Mouse (Mus musculus): Measurements from ENCODE around the gene Chchd2. TPM values are rescaled to one million over a fixed set of nuclear protein-coding genes. Genes with fewer than 3 reads are reported as not detected.
A peak's percentile ranks its signal among the peaks of the same experiment; 100 is the strongest.
"Not testable (repeated sequence)": the region's sequence is repeated elsewhere in the genome, so short reads cannot be mapped to it uniquely, and the experiment has no call there.

Chchd2 gene
- polyA plus RNA-seq, 1 experiment from 2014 or later: 871 TPM

DNA sequence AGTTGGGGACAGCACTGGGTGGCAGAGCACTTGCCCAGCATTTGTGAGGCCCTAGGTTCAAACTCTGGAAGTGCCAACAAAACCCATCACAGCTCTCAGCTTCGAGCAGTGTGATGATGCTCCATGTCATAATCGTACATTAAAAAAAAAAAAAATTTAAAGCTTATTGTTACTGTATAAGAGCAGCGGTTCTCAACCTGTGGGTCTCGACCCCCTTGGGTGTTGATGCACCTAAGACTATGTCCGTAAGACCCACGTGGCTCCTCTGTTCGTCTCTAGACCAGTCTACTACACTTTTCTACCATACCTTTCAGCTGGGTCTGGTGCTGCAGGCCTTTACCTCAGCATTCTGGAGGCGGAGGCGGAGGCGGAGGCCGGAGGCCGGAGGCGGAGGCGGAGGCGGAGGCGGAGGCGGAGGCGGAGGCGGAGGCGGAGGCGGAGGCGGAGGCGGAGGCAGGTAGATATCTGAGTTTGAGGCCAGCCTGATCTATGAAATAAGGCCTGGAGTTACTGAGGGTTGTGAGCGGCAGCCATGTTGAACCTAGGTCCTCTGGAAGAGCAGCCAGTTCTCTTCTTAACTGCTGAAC is 30.9 kb upstream of the Chchd2 start:
- Histone ChIP-seq H3K36me3 (ENCODE audit: control insufficient read depth, insufficient read depth, low read length) (no peaks in the 10 kb centered on the region), H3K4me1 (ENCODE audit: control insufficient read depth, insufficient read depth, low read length) (no peaks in the 10 kb centered on the region), H3K9ac (ENCODE audit: low read depth, low read length) (no peak overlapping the region), H3K9me3 (replicated peaks; ENCODE audit: control insufficient read depth, low read length) (no peaks in the 10 kb centered on the region), H3K27ac (ENCODE audit: low read depth, low read length) (no peak overlapping the region), H3K4me3 (ENCODE audit: low read depth, low read length) (no peak overlapping the region), H3K4me2 (no peak overlapping the region), H3K27me3 (ENCODE audit: control insufficient read depth, insufficient read depth, low read length) (no peaks in the 10 kb centered on the region)
- ATAC-seq (replicated peaks; ENCODE audit: insufficient number of reproducible peaks, low FRiP score, low TSS enrichment): no peak
- 77% methylated on average over 24 of the region's 24 CpGs for WGBS (ENCODE audit: insufficient replicate concordance)

- H3K27ac ChIP-seq (ENCODE audit: low read depth, low read length); H3K9ac ChIP-seq (ENCODE audit: low read depth, low read length); H3K4me2 ChIP-seq; ATAC-seq (replicated peaks; ENCODE audit: insufficient number of reproducible peaks, low FRiP score, low TSS enrichment); H3K27me3 ChIP-seq (ENCODE audit: control insufficient read depth, insufficient read depth, low read length); H3K4me3 ChIP-seq (ENCODE audit: low read depth, low read length); H3K36me3 ChIP-seq (ENCODE audit: control insufficient read depth, insufficient read depth, low read length); H3K4me1 ChIP-seq (ENCODE audit: control insufficient read depth, insufficient read depth, low read length); H3K9me3 ChIP-seq (replicated peaks; ENCODE audit: control insufficient read depth, low read length): not testable (repeated sequence)
- 78% methylated on average over 11 of the region's 11 CpGs for WGBS (ENCODE audit: insufficient replicate concordance)
Observed at GRCm38 (mm10) chr5:129915491-129915890, 28.2 kb upstream of the Chchd2 start.

GRCm38 (mm10) chr5:129914024-129914423 is 26.8 kb upstream of the Chchd2 start:
- H3K4me3 ChIP-seq (ENCODE audit: low read depth, low read length): no peak overlapping the region
- no peak overlapping the region for H3K9ac ChIP-seq (ENCODE audit: low read depth, low read length)
- H3K27ac ChIP-seq (ENCODE audit: low read depth, low read length): no peak overlapping the region
- no peak overlapping the region for H3K4me2 ChIP-seq
- no peaks in the 10 kb centered on the region for H3K27me3 ChIP-seq (ENCODE audit: control insufficient read depth, insufficient read depth, low read length)
- ATAC-seq (replicated peaks; ENCODE audit: insufficient number of reproducible peaks, low FRiP score, low TSS enrichment): no peak
- 37% methylated on average over 2 of the region's 2 CpGs for WGBS (ENCODE audit: insufficient replicate concordance)
- no peaks in the 10 kb centered on the region for H3K36me3 ChIP-seq (ENCODE audit: control insufficient read depth, insufficient read depth, low read length)
- no peaks in the 10 kb centered on the region for H3K4me1 ChIP-seq (ENCODE audit: control insufficient read depth, insufficient read depth, low read length)
- no peaks in the 10 kb centered on the region for H3K9me3 ChIP-seq (replicated peaks; ENCODE audit: control insufficient read depth, low read length)

DNA sequence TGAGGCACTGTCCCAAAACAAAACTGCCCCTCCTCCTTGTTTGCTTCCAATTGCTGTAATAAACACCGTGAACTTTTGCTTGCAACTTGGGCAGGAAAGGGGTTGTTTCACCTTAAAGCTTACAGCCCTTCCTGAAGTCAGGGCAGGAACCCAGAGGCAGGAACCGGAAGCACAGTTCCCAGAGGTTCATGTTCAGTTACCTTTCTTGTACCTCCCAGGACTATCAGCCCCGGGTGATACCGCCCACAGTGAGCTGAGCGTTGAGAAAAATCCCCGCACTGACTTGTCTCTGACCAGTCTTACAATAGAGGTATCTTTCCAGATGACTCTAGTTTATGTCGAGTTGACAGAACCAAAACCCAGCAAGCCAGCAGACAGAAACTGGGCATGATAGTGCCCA is 22.3 kb upstream of the Chchd2 start:
- H3K36me3 ChIP-seq (ENCODE audit: control insufficient read depth, insufficient read depth, low read length): no peaks in the 10 kb centered on the region
- no peaks in the 10 kb centered on the region for H3K4me1 ChIP-seq (ENCODE audit: control insufficient read depth, insufficient read depth, low read length)
- no peak overlapping the region for H3K4me2 ChIP-seq
- no peaks in the 10 kb centered on the region for H3K27me3 ChIP-seq (ENCODE audit: control insufficient read depth, insufficient read depth, low read length)
- no peak for ATAC-seq (replicated peaks; ENCODE audit: insufficient number of reproducible peaks, low FRiP score, low TSS enrichment)
- no peaks in the 10 kb centered on the region for H3K9me3 ChIP-seq (replicated peaks; ENCODE audit: control insufficient read depth, low read length)
- H3K27ac ChIP-seq (ENCODE audit: low read depth, low read length): no peak overlapping the region
- H3K9ac ChIP-seq (ENCODE audit: low read depth, low read length): no peak overlapping the region
- 77% methylated on average over 7 of the region's 7 CpGs for WGBS (ENCODE audit: insufficient replicate concordance)
- H3K4me3 ChIP-seq (ENCODE audit: low read depth, low read length): no peak overlapping the region

- Histone ChIP-seq H3K4me2 (peak overlapping the region; percentile 90), H3K4me1 (ENCODE audit: control insufficient read depth, insufficient read depth, low read length) (no peaks in the 10 kb centered on the region), H3K27me3 (ENCODE audit: control insufficient read depth, insufficient read depth, low read length) (no peaks in the 10 kb centered on the region), H3K9me3 (replicated peaks; ENCODE audit: control insufficient read depth, low read length) (no peaks in the 10 kb centered on the region), H3K27ac (ENCODE audit: low read depth, low read length) (no peak overlapping the region), H3K4me3 (ENCODE audit: low read depth, low read length) (peak overlapping the region; percentile 61), H3K9ac (ENCODE audit: low read depth, low read length) (no peak overlapping the region), H3K36me3 (ENCODE audit: control insufficient read depth, insufficient read depth, low read length) (no peaks in the 10 kb centered on the region)
- ATAC-seq (replicated peaks; ENCODE audit: insufficient number of reproducible peaks, low FRiP score, low TSS enrichment): no peak
- WGBS (ENCODE audit: insufficient replicate concordance): 70% methylated on average over 9 of the region's 9 CpGs
Observed at GRCm38 (mm10) chr5:129909147-129909546, 21.9 kb upstream of the Chchd2 start.

GRCm38 (mm10) chr5:129908242-129908965 is 21.1 kb upstream of the Chchd2 start, which contains the start of gene Nupr1l:
Gene Nupr1l, plus strand, starts transcription at chr5:129908540.
- peak within 1 kb of the TSS; percentile 61 for H3K4me3 ChIP-seq (ENCODE audit: low read depth, low read length)
- peak within 1 kb of the TSS; percentile 82 for H3K27ac ChIP-seq (ENCODE audit: low read depth, low read length)
- under 1% methylated on average over 63 of the region's 63 CpGs for WGBS (ENCODE audit: insufficient replicate concordance)
- no peaks in the 10 kb centered on the region for H3K36me3 ChIP-seq (ENCODE audit: control insufficient read depth, insufficient read depth, low read length)
- peak within 1 kb of the TSS; percentile 90 for H3K4me2 ChIP-seq
- H3K4me1 ChIP-seq (ENCODE audit: control insufficient read depth, insufficient read depth, low read length): no peaks in the 10 kb centered on the region
- H3K9ac ChIP-seq (ENCODE audit: low read depth, low read length): peak within 1 kb of the TSS; percentile 82
- no peaks in the 10 kb centered on the region for H3K27me3 ChIP-seq (ENCODE audit: control insufficient read depth, insufficient read depth, low read length)
- ATAC-seq (replicated peaks; ENCODE audit: insufficient number of reproducible peaks, low FRiP score, low TSS enrichment): peak; percentile 97
- H3K9me3 ChIP-seq (replicated peaks; ENCODE audit: control insufficient read depth, low read length): no peaks in the 10 kb centered on the region

- ATAC-seq (replicated peaks; ENCODE audit: insufficient number of reproducible peaks, low FRiP score, low TSS enrichment): no peak
- peak overlapping the region; percentile 90 for H3K4me2 ChIP-seq
- no peaks in the 10 kb centered on the region for H3K9me3 ChIP-seq (replicated peaks; ENCODE audit: control insufficient read depth, low read length)
- WGBS (ENCODE audit: insufficient replicate concordance): 33% methylated on average over 4 of the region's 4 CpGs
- H3K27me3 ChIP-seq (ENCODE audit: control insufficient read depth, insufficient read depth, low read length): no peaks in the 10 kb centered on the region
- H3K4me3 ChIP-seq (ENCODE audit: low read depth, low read length): peak overlapping the region; percentile 61
- H3K9ac ChIP-seq (ENCODE audit: low read depth, low read length): peak overlapping the region; percentile 82
- H3K27ac ChIP-seq (ENCODE audit: low read depth, low read length): no peak overlapping the region
- no peaks in the 10 kb centered on the region for H3K36me3 ChIP-seq (ENCODE audit: control insufficient read depth, insufficient read depth, low read length)
- no peaks in the 10 kb centered on the region for H3K4me1 ChIP-seq (ENCODE audit: control insufficient read depth, insufficient read depth, low read length)
Observed at GRCm38 (mm10) chr5:129907775-129908174, 20.5 kb upstream of the Chchd2 start.

- Histone ChIP-seq H3K36me3 (ENCODE audit: control insufficient read depth, insufficient read depth, low read length) (no peaks in the 10 kb centered on the region), H3K27me3 (ENCODE audit: control insufficient read depth, insufficient read depth, low read length) (no peaks in the 10 kb centered on the region), H3K9me3 (replicated peaks; ENCODE audit: control insufficient read depth, low read length) (no peaks in the 10 kb centered on the region), H3K4me2 (no peak within 1 kb of the TSS), H3K4me1 (ENCODE audit: control insufficient read depth, insufficient read depth, low read length) (peaks cover 2% of the 10 kb centered on the region; the same call in 1 of the 2 replicates), H3K9ac (ENCODE audit: low read depth, low read length) (no peak within 1 kb of the TSS), H3K4me3 (ENCODE audit: low read depth, low read length) (no peak within 1 kb of the TSS), H3K27ac (ENCODE audit: low read depth, low read length) (no peak within 1 kb of the TSS)
- ATAC-seq (replicated peaks; ENCODE audit: insufficient number of reproducible peaks, low FRiP score, low TSS enrichment): no peak
- WGBS (ENCODE audit: insufficient replicate concordance): 92% methylated on average over 1 of the region's 1 CpGs
Observed at GRCm38 (mm10) chr5:129898449-129898848, 11.2 kb upstream of the Chchd2 start, which contains the start of gene Phkg1. Gene Phkg1, minus strand, starts transcription at chr5:129898549.

Measured in heart, embryonic 11.5 days (tissue).